Mouse (Mus musculus) lung, embryonic 14.5 days (tissue): ENCODE measurements around the gene Cep170. TPM values are rescaled to one million over a fixed set of nuclear protein-coding genes. Genes with fewer than 3 reads are reported as not detected.

Experiments used
- ATAC-seq: fragments of 200-750 bp; cut with Nextera tagmentation; 2 replicates; pipeline ENCODE4 v1.8.0; 2017; ENCODE audit warnings: mild to moderate bottlenecking, moderate TSS enrichment, moderate library complexity; ENCODE audit not compliant: insufficient read depth
- DNase-seq: peaks from one replicate; pipeline ENCODE4 v3.0.0-alpha.2; 2015
- H3K27ac ChIP-seq: fragments of 300-500 bp; sonication (generic); 2 replicates; pipeline ENCODE4 v1.5.1; 2014; ENCODE audit warnings: low read depth, mild to moderate bottlenecking, moderate library complexity
- H3K27me3 ChIP-seq: fragments of 300-500 bp; sonication (generic); 2 replicates; pipeline ENCODE4 v1.6.1; 2014; ENCODE audit warnings: low read length, control low read depth; ENCODE audit not compliant: insufficient read depth
- H3K36me3 ChIP-seq: fragments of 300-500 bp; sonication (generic); 2 replicates; pipeline ENCODE4 v1.6.1; 2014; ENCODE audit warnings: control low read depth; ENCODE audit not compliant: insufficient read depth
- H3K4me1 ChIP-seq: fragments of 300-500 bp; sonication (generic); 2 replicates; pipeline ENCODE4 v1.6.1; 2014; ENCODE audit warnings: antibody characterized with exemption, control low read depth; ENCODE audit not compliant: insufficient read depth
- H3K4me2 ChIP-seq: fragments of 300-500 bp; sonication (generic); 2 replicates; pipeline ENCODE4 v1.6.1; 2014; ENCODE audit warnings: mild to moderate bottlenecking
- H3K4me3 ChIP-seq: fragments of 300-500 bp; sonication (generic); 2 replicates; pipeline ENCODE4 v1.5.1; 2014; ENCODE audit warnings: low read depth, low read length
- H3K9ac ChIP-seq: fragments of 300-500 bp; sonication (generic); 2 replicates; pipeline ENCODE4 v1.6.1; 2014
- H3K9me3 ChIP-seq: fragments of 300-500 bp; sonication (generic); 2 replicates; pipeline ENCODE4 v1.6.1; 2016; ENCODE audit warnings: low read depth, low read length, control low read depth
- CTCF ChIP-seq: IDR thresholded peaks from 2 replicates; pipeline ENCODE4 v1.5.1; 2016; ENCODE audit warnings: antibody characterized with exemption, low read depth
- WGBS: fragments of 180-500 bp; shearing (Covaris S2); extraction: QIAGEN DNeasy Blood & Tissue Kit; methylation state at CpG from one replicate; pipeline ENCODE4 v1.1.7; 2014; 5-methylcytosine and 5-hydroxymethylcytosine counted together
- polyA plus RNA-seq: library from polyadenylated mRNA; unstranded; fragments of >200 nt; fragmentation: Nextera tagmentation; extraction: Ambion mirVana; gene quantifications from 2 replicates; pipeline ENCODE4 v1.2.1, GENCODE M21; 2014

Gene Cep170
- polyA plus RNA-seq, 1 experiment from 2014 or later = 29.5 TPM

DNA sequence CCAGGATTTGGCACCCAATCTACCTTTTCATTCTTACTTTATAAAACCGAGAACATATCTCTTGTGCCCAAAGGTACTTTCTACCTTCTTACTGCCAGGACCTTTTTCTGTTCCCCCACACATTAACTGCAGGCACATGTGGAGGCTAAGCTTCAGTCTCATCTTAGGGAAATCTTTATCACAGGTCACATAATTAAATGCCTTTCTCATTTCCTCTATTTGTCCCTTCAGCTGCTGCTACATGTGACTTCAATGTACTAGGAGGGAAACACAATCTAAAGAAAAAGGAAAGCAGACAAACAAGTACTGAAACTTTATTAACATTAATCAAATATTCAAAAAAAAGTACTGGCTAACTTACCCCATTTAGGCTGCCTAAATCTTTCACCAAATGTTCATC is 21.7 kb downstream of the Cep170 start:
- 88% methylated on average over 1 of the region's 1 CpGs for WGBS
- Histone ChIP-seq H3K9ac (no peak overlapping the region), H3K4me2 (no peak overlapping the region), H3K4me3 (no peak overlapping the region), H3K9me3 (no peaks in the 10 kb centered on the region), H3K27ac (no peak overlapping the region), H3K27me3 (no peaks in the 10 kb centered on the region), H3K36me3 (peaks cover 28% of the 10 kb centered on the region; the same call in 1 of the 2 replicates), H3K4me1 (no peaks in the 10 kb centered on the region)
- no peak for TF ChIP-seq CTCF
- ATAC-seq (no peak), DNase-seq (no peak)

DNA sequence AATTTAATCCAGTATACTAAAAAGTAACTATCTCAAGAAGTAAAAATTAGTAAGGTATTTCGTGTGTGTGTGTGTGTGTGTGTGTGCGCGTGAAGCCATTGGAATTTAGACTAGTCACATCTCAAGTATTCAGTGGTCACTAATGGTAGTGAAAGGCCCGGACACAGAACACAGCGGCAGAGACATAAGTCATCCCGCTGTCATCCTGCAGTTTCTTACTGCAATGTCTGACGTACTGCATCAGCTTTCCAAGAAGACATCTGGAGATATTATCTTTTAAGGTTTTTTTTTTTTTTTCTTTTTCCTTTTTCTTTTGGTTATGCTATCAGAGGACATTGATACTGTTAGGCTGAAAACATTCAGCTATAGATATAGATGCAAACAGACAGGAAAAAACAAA is 24.5 kb downstream of the Cep170 start:
- 82% methylated on average over 7 of the region's 7 CpGs for WGBS
- DNase-seq (no peak), ATAC-seq (no peak)

DNA sequence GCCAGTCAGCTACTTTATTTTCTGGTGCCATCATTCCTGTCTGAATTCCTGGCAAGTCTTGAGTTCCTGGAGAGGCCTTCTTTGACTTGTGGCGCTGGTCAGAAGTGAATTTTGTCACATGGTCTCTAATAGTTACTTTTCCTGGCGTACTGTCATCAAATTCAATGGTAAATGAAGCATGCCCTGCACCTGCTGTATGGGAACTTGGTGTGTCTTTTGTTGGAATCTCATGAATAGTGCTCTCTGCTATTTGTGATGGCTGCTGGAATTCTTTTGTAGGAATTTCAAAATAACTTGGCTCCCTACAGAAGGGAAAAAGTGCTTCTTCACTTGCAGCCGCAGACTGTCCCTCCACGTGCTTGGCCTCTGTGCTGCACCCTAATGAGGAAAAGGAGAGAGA is 39.3 kb downstream of the Cep170 start:
- no peak overlapping the region for H3K4me2 ChIP-seq
- no peak overlapping the region for H3K4me3 ChIP-seq
- no peaks in the 10 kb centered on the region for H3K4me1 ChIP-seq
- no peaks in the 10 kb centered on the region for H3K9me3 ChIP-seq
- H3K27me3 ChIP-seq = no peaks in the 10 kb centered on the region
- DNase-seq (no peak), ATAC-seq (no peak)
- no peak overlapping the region for H3K27ac ChIP-seq
- H3K9ac ChIP-seq = no peak overlapping the region
- peaks cover 38% of the 10 kb centered on the region for H3K36me3 ChIP-seq
- TF ChIP-seq CTCF = no peak
- WGBS = 86% methylated on average over 4 of the region's 4 CpGs

More for the DNA sequence above, 24.5 kb downstream of the Cep170 start:
- H3K27ac ChIP-seq = no peak overlapping the region
- no peaks in the 10 kb centered on the region for H3K4me1 ChIP-seq
- H3K36me3 ChIP-seq = peaks cover 36% of the 10 kb centered on the region; the same call in 1 of the 2 replicates
- H3K4me2 ChIP-seq = no peak overlapping the region
- H3K9ac ChIP-seq = no peak overlapping the region
- H3K4me3 ChIP-seq = no peak overlapping the region
- H3K27me3 ChIP-seq = no peaks in the 10 kb centered on the region
- TF ChIP-seq CTCF = no peak
- H3K9me3 ChIP-seq = no peaks in the 10 kb centered on the region

DNA sequence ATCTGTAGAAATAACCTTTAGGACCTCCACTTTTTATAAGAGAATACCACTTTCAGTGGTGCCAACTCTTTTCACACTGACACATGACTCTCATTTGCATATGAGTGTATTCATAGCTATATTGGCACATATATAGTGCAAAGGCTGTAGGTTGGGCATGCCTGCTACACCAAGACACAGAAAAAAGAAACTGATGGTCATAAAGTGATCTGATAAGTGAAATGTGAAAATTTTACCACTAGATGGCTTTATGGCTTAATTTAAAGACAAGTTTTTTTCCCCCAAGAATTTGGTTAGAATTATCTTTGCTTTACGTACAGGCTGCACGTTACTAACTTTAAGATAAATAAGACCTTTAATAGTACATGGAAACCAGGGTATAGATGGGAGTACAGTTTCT is 51.6 kb downstream of the Cep170 start:
- Histone ChIP-seq H3K36me3 (peaks cover 16% of the 10 kb centered on the region; the same call in 1 of the 2 replicates), H3K27me3 (no peaks in the 10 kb centered on the region), H3K9me3 (no peaks in the 10 kb centered on the region), H3K27ac (no peak overlapping the region), H3K4me1 (no peaks in the 10 kb centered on the region), H3K4me3 (no peak overlapping the region), H3K4me2 (no peak overlapping the region), H3K9ac (no peak overlapping the region)
- ATAC-seq (no peak), DNase-seq (no peak)
- WGBS = 77% methylated on average over 2 of the region's 2 CpGs
- TF ChIP-seq CTCF = no peak

DNA sequence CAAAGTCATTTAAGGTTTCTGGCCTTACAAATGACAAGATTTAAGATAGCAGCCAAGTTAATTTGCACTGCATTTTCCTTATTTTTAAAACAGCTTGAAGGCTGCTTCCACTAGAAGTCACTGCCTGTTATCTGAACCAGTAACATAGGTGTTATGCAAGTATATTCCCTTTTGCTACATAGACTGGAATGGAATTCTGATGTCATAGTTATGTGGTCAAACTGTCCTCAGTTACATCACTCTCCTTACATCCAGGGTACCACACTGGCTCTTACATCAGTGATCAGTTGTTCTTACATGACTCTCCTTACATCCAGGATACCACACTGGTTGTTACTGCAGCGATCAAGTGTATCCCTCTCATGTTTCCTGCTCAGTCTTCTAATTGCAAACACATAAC is 53.2 kb downstream of the Cep170 start:
- Histone ChIP-seq H3K4me2 (no peak overlapping the region), H3K4me1 (no peaks in the 10 kb centered on the region), H3K4me3 (no peak overlapping the region), H3K27ac (no peak overlapping the region), H3K27me3 (no peaks in the 10 kb centered on the region), H3K9me3 (no peaks in the 10 kb centered on the region), H3K36me3 (peaks cover 25% of the 10 kb centered on the region), H3K9ac (no peak overlapping the region)
- no peak for TF ChIP-seq CTCF
- WGBS = 100% methylated on average over 1 of the region's 1 CpGs
- ATAC-seq = no peak
- no peak for DNase-seq

DNA sequence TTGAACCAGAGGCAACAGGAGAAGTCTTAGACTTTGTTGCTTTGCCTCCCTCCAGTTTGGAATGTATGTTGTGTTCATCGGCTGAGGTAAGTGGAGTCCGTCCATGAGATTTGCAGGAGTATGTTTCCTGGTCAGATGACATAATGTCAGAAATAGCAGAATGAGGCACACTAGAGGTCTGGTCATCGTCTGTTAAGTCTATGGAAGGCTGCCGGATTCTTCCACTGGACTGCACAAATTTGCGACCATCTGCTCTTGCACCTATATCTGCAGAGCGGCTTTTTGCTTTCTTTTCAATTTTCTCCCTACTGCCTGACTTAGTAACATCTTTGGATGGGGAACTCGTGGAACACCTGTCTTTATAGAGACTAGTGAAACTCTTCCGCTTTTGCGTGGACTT is 58.3 kb downstream of the Cep170 start:
- TF ChIP-seq CTCF = no peak
- 90% methylated on average over 9 of the region's 9 CpGs for WGBS
- ATAC-seq (no peak), DNase-seq (no peak)
- no peaks in the 10 kb centered on the region for H3K4me1 ChIP-seq
- no peak overlapping the region for H3K4me2 ChIP-seq
- peaks cover 35% of the 10 kb centered on the region for H3K36me3 ChIP-seq
- H3K9me3 ChIP-seq = no peaks in the 10 kb centered on the region
- no peak overlapping the region for H3K9ac ChIP-seq
- no peak overlapping the region for H3K4me3 ChIP-seq
- H3K27ac ChIP-seq = no peak overlapping the region
- no peaks in the 10 kb centered on the region for H3K27me3 ChIP-seq

DNA sequence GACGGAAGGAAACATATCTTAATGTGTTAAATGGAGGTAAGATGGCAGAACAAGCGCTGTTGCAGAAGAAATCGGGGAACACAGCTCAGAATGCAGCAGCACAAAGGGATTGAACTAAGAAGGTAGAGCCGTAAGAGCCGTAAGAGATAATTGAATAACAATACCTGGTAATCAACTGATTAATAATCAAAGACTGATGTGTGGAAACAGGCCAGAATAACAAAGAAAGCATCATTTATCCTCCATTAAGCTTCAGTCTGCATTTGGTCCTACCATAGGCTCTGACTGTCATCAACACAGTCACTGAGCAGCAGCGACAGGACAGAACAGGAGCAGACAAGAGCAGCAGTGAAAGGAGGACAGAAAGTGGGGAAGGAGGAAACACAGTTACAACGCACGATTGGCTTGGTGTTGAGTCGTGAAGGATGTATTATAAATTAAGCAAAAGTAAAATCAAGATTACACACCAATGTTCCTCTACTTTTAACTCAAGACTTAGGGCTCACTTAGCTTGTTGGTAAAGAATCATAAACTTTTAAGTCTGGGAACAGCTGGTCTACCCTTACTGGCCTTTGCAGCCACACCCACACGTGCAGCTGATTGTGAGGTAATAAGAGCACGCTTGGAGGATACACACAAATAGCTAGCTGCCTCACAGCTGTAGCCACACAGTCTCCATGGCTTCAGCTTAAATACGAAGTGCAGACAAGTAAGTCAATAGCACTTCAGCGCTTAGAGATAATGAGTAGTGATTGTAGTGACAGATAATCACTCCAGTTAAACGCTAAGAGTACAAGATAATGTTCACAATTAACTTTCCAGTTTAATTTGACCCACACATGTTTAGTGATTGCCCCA is 59.8 kb downstream of the Cep170 start:
- H3K4me3 ChIP-seq = no peak overlapping the region
- WGBS = 71% methylated on average over 14 of the region's 14 CpGs
- no peaks in the 10 kb centered on the region for H3K4me1 ChIP-seq
- no peak overlapping the region for H3K27ac ChIP-seq
- no peak for DNase-seq
- no peak for TF ChIP-seq CTCF
- peaks cover 37% of the 10 kb centered on the region for H3K36me3 ChIP-seq
- H3K27me3 ChIP-seq = no peaks in the 10 kb centered on the region
- no peak overlapping the region for H3K9ac ChIP-seq
- ATAC-seq = no peak
- no peak overlapping the region for H3K4me2 ChIP-seq
- no peaks in the 10 kb centered on the region for H3K9me3 ChIP-seq
